Mouse (Mus musculus) lung, adult 2 months (tissue): Measurements from ENCODE around the gene Nrm.

Experiments
- CTCF ChIP-seq: fragments of 200-500 bp; IDR thresholded peaks from 2 replicates; pipeline ENCODE4 v1.5.1; 2011; ENCODE audit warnings: mild to moderate bottlenecking, low read length, control low read depth; ENCODE audit not compliant: insufficient read depth
- POLR2A ChIP-seq: fragments of 200-500 bp; IDR thresholded peaks from 2 replicates; pipeline ENCODE4 v1.6.1; 2011; ENCODE audit warnings: low read depth, mild to moderate bottlenecking, control low read depth, low read length, borderline replicate concordance; ENCODE audit errors: extremely low read depth

DNA sequence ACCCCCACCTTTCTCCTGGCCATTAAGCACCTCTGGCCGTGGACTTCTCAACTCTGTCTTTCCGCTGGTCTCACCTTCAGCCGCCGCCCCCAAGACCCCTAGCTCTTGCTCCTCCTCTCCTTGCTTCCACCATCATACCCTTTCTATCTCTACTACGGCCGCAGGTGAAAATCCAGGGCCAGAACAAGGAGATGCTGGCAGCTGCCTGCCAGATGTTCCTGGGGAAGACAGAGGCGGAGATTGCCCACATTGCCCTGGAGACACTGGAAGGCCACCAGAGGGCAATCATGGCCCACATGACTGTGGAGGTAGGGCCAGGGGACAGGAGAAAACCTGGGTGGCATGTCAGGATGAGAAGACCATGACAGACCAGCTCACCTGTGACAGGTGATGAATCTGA, 36.7 kb upstream of the Nrm start:
- TF ChIP-seq POLR2A (no peak), CTCF (peak; percentile 55; the same call in 1 of the 2 replicates)
